Mouse (Mus musculus) hindbrain, embryonic 13.5 days (tissue): Measurements from ENCODE around the gene Vhl. TPM values are rescaled to one million over a fixed set of nuclear protein-coding genes. Genes with fewer than 3 reads are reported as not detected.

Experiments
- ATAC-seq: fragments of 200-750 bp; cut with Nextera tagmentation; 2 replicates; pipeline ENCODE4 v1.8.0; 2017; ENCODE audit warnings: moderate TSS enrichment; ENCODE audit not compliant: low FRiP score
- H3K27ac ChIP-seq: fragments of 300-500 bp; sonication (generic); 2 replicates; pipeline ENCODE4 v1.5.1; 2015; ENCODE audit warnings: inconsistent platforms, mild to moderate bottlenecking, moderate library complexity
- H3K27me3 ChIP-seq: fragments of 300-500 bp; sonication (generic); 2 replicates; pipeline ENCODE4 v1.6.1; 2015; ENCODE audit warnings: mild to moderate bottlenecking, inconsistent platforms
- H3K36me3 ChIP-seq: fragments of 300-500 bp; sonication (generic); 2 replicates; pipeline ENCODE4 v1.6.1; 2015; ENCODE audit warnings: mild to moderate bottlenecking, inconsistent platforms
- H3K4me1 ChIP-seq: fragments of 300-500 bp; sonication (generic); replicated peaks from 2 replicates; pipeline ENCODE4 v1.6.1; 2015; ENCODE audit warnings: inconsistent platforms
- H3K4me2 ChIP-seq: fragments of 300-500 bp; sonication (generic); 2 replicates; pipeline ENCODE4 v1.6.1; 2015; ENCODE audit warnings: inconsistent platforms, mild to moderate bottlenecking, moderate library complexity
- H3K4me3 ChIP-seq: fragments of 300-500 bp; sonication (generic); 2 replicates; pipeline ENCODE4 v1.5.1; 2015; ENCODE audit warnings: mild to moderate bottlenecking, inconsistent platforms
- H3K9ac ChIP-seq: fragments of 300-500 bp; sonication (generic); 2 replicates; pipeline ENCODE4 v1.6.1; 2015; ENCODE audit warnings: mild to moderate bottlenecking, inconsistent platforms
- H3K9me3 ChIP-seq: fragments of 300-500 bp; sonication (generic); 2 replicates; pipeline ENCODE4 v1.6.1; 2016; ENCODE audit warnings: inconsistent platforms
- WGBS: fragments of 180-500 bp; shearing (Covaris S2); methylation state at CpG from one replicate; pipeline ENCODE4 v1.1.7; 2015; 5-methylcytosine and 5-hydroxymethylcytosine counted together
- polyA plus RNA-seq: library from polyadenylated mRNA; unstranded; fragments of >200 nt; fragmentation: Nextera tagmentation; extraction: Ambion mirVana; gene quantifications from 2 replicates; pipeline ENCODE4 v1.2.1, GENCODE M21; 2015

The Vhl gene
- polyA plus RNA-seq, 1 experiment from 2014 or later = 65.0 TPM

- Histone ChIP-seq H3K4me1 (peaks cover 5% of the 10 kb centered on the region), H3K27ac (no peak within 1 kb of the TSS)
- WGBS = 10% methylated on average over 37 of the region's 37 CpGs
Measured at GRCm38 (mm10) chr6:113638302-113639040, 14.7 kb downstream of the Vhl start, which contains the start of gene Irak2. Irak2 (plus strand) TSS chr6:113638467.

GRCm38 (mm10) chr6:113639201-113639600, 15.4 kb downstream of the Vhl start:
- H3K4me1 ChIP-seq = peaks cover 5% of the 10 kb centered on the region
- H3K36me3 ChIP-seq = peaks cover 4% of the 10 kb centered on the region; the same call in 1 of the 2 replicates
- no peak overlapping the region for H3K27ac ChIP-seq
- H3K9ac ChIP-seq = no peak overlapping the region; the same call in 1 of the 2 replicates
- no peak overlapping the region for H3K4me3 ChIP-seq
- no peak for ATAC-seq
- H3K4me2 ChIP-seq = no peak overlapping the region
- H3K9me3 ChIP-seq = no peaks in the 10 kb centered on the region
- no peaks in the 10 kb centered on the region for H3K27me3 ChIP-seq
- 91% methylated on average over 4 of the region's 4 CpGs for WGBS

More at GRCm38 (mm10) chr6:113638302-113639040, 14.7 kb downstream of the Vhl start, which contains the start of gene Irak2:
- peaks cover 9% of the 10 kb centered on the region for H3K36me3 ChIP-seq
- H3K4me3 ChIP-seq = peak within 1 kb of the TSS; percentile 46
- H3K4me2 ChIP-seq = peak within 1 kb of the TSS; percentile 69
- no peaks in the 10 kb centered on the region for H3K27me3 ChIP-seq
- H3K9me3 ChIP-seq = no peaks in the 10 kb centered on the region
- ATAC-seq = peak; percentile 94
- peak within 1 kb of the TSS; percentile 69 for H3K9ac ChIP-seq

GRCm38 (mm10) chr6:113642605-113643004, 18.8 kb downstream of the Vhl start:
- Histone ChIP-seq H3K9me3 (no peaks in the 10 kb centered on the region), H3K27ac (no peak overlapping the region), H3K36me3 (no peaks in the 10 kb centered on the region), H3K4me3 (no peak overlapping the region), H3K27me3 (no peaks in the 10 kb centered on the region), H3K4me2 (no peak overlapping the region), H3K9ac (no peak overlapping the region), H3K4me1 (peaks cover 5% of the 10 kb centered on the region)
- 93% methylated on average over 8 of the region's 8 CpGs for WGBS
- no peak for ATAC-seq

- Histone ChIP-seq H3K4me2 (no peak overlapping the region), H3K9ac (no peak overlapping the region), H3K4me3 (no peak overlapping the region), H3K27ac (no peak overlapping the region), H3K36me3 (no peaks in the 10 kb centered on the region), H3K4me1 (peaks cover 4% of the 10 kb centered on the region), H3K9me3 (no peaks in the 10 kb centered on the region), H3K27me3 (no peaks in the 10 kb centered on the region)
- ATAC-seq = no peak
- WGBS = 90% methylated on average over 4 of the region's 4 CpGs
Measured at GRCm38 (mm10) chr6:113643021-113643420, 19.3 kb downstream of the Vhl start.

- no peak overlapping the region for H3K4me3 ChIP-seq
- H3K9me3 ChIP-seq = no peaks in the 10 kb centered on the region
- no peaks in the 10 kb centered on the region for H3K4me1 ChIP-seq
- no peaks in the 10 kb centered on the region for H3K27me3 ChIP-seq
- H3K27ac ChIP-seq = no peak overlapping the region
- WGBS = 87% methylated on average over 2 of the region's 2 CpGs
- no peak overlapping the region for H3K9ac ChIP-seq
- H3K4me2 ChIP-seq = no peak overlapping the region
- no peak for ATAC-seq
- no peaks in the 10 kb centered on the region for H3K36me3 ChIP-seq
Measured at GRCm38 (mm10) chr6:113643967-113644366, 20.2 kb downstream of the Vhl start.

- H3K36me3 ChIP-seq = no peaks in the 10 kb centered on the region
- no peak overlapping the region for H3K4me2 ChIP-seq
- H3K9ac ChIP-seq = no peak overlapping the region
- WGBS = 81% methylated on average over 8 of the region's 8 CpGs
- no peak overlapping the region for H3K4me3 ChIP-seq
- no peak for ATAC-seq
- H3K4me1 ChIP-seq = no peaks in the 10 kb centered on the region
- no peaks in the 10 kb centered on the region for H3K27me3 ChIP-seq
- H3K27ac ChIP-seq = no peak overlapping the region
- no peaks in the 10 kb centered on the region for H3K9me3 ChIP-seq
Measured at GRCm38 (mm10) chr6:113644808-113645207, 21.0 kb downstream of the Vhl start.

GRCm38 (mm10) chr6:113649346-113650196, 25.8 kb downstream of the Vhl start:
- no peak for ATAC-seq
- Histone ChIP-seq H3K4me1 (no peaks in the 10 kb centered on the region), H3K27me3 (no peaks in the 10 kb centered on the region), H3K27ac (no peak overlapping the region), H3K4me3 (no peak overlapping the region), H3K36me3 (no peaks in the 10 kb centered on the region), H3K4me2 (no peak overlapping the region), H3K9me3 (no peaks in the 10 kb centered on the region), H3K9ac (no peak overlapping the region)
- WGBS = 88% methylated on average over 7 of the region's 7 CpGs

- no peak overlapping the region for H3K27ac ChIP-seq
- WGBS = 78% methylated on average over 4 of the region's 4 CpGs
- no peaks in the 10 kb centered on the region for H3K36me3 ChIP-seq
- H3K4me1 ChIP-seq = no peaks in the 10 kb centered on the region
- ATAC-seq = no peak
- H3K4me3 ChIP-seq = no peak overlapping the region
- H3K27me3 ChIP-seq = no peaks in the 10 kb centered on the region
- H3K9ac ChIP-seq = no peak overlapping the region
- no peak overlapping the region for H3K4me2 ChIP-seq
- H3K9me3 ChIP-seq = no peaks in the 10 kb centered on the region
Measured at GRCm38 (mm10) chr6:113650197-113650640, 26.5 kb downstream of the Vhl start.

- Histone ChIP-seq H3K9ac (no peak overlapping the region), H3K9me3 (no peaks in the 10 kb centered on the region), H3K27me3 (no peaks in the 10 kb centered on the region), H3K27ac (no peak overlapping the region), H3K4me3 (no peak overlapping the region), H3K4me2 (no peak overlapping the region), H3K4me1 (no peaks in the 10 kb centered on the region), H3K36me3 (no peaks in the 10 kb centered on the region)
- ATAC-seq = no peak
- 75% methylated on average over 3 of the region's 3 CpGs for WGBS
Measured at GRCm38 (mm10) chr6:113651626-113652025, 27.9 kb downstream of the Vhl start.

GRCm38 (mm10) chr6:113653551-113653950, 29.8 kb downstream of the Vhl start:
- WGBS = 90% methylated on average over 7 of the region's 7 CpGs
- Histone ChIP-seq H3K27me3 (no peaks in the 10 kb centered on the region), H3K4me3 (no peak overlapping the region), H3K27ac (no peak overlapping the region), H3K36me3 (no peaks in the 10 kb centered on the region), H3K9me3 (no peaks in the 10 kb centered on the region), H3K4me1 (no peaks in the 10 kb centered on the region), H3K4me2 (no peak overlapping the region), H3K9ac (no peak overlapping the region)
- ATAC-seq = no peak

GRCm38 (mm10) chr6:113654102-113654501, 30.3 kb downstream of the Vhl start:
- ATAC-seq = no peak
- Histone ChIP-seq H3K36me3 (no peaks in the 10 kb centered on the region), H3K9ac (no peak overlapping the region), H3K4me2 (no peak overlapping the region), H3K4me3 (no peak overlapping the region), H3K27me3 (no peaks in the 10 kb centered on the region), H3K4me1 (no peaks in the 10 kb centered on the region), H3K27ac (no peak overlapping the region), H3K9me3 (no peaks in the 10 kb centered on the region)
- 86% methylated on average over 8 of the region's 8 CpGs for WGBS

- Histone ChIP-seq H3K27me3 (no peaks in the 10 kb centered on the region), H3K4me2 (no peak overlapping the region), H3K4me3 (no peak overlapping the region), H3K9me3 (no peaks in the 10 kb centered on the region), H3K27ac (no peak overlapping the region), H3K9ac (no peak overlapping the region), H3K36me3 (no peaks in the 10 kb centered on the region), H3K4me1 (no peaks in the 10 kb centered on the region)
- no peak for ATAC-seq
- WGBS = 83% methylated on average over 16 of the region's 16 CpGs
Measured at GRCm38 (mm10) chr6:113654753-113655397, 31.1 kb downstream of the Vhl start.
